In genomic region chr14:79290683-79291425, GRCm38 (mm10) we compare ENCODE assay signal across 9 mouse cellular contexts. TPM values are rescaled to one million over a fixed set of nuclear protein-coding genes. Genes with fewer than 3 reads are reported as not detected.
DNase-seq lines count a peak whose midpoint lies in the region; ATAC-seq and TF ChIP-seq lines count a peak whose summit lies in the region.
"Had no signal": no experiment of that assay in that cellular context is flagged by ENCODE, and none has a peak within 500 bp of the region (broad histone marks: within the 10 kb centered on the region; RNA-seq: fewer than 3 reads in every experiment).

No protein-coding gene starts in this region.

- DNase-seq in heart, postnatal 0 days (ENCODE audit: low spot score) = no peak
- no peak for DNase-seq in heart, postnatal 36 days
- peak; percentile 83 for DNase-seq in brain, embryonic 14.5 days (ENCODE audit: low read depth)
- DNase-seq in hindbrain, embryonic 10.5 days (ENCODE audit: low spot score) = no peak
- peak; percentile 67 for DNase-seq in midbrain, embryonic 14.5 days
- no peak for DNase-seq in yolk sac, embryonic 10.5 days (ENCODE audit: low spot score)
- no peak for DNase-seq in frontal cortex, postnatal 14 days (ENCODE audit: low spot score in 2 of 2)
- DNase-seq in thymus, postnatal 14 days = no peak

- H3K4me2 ChIP-seq in heart, postnatal 0 days (ENCODE audit: low read depth, low read length) = peak overlapping the region; percentile 34; the same call in 1 of the 2 replicates
- peak overlapping the region; percentile 20 for H3K4me2 ChIP-seq in midbrain, embryonic 14.5 days (ENCODE audit: low read length)

- H3K36me3 ChIP-seq in heart, postnatal 0 days (replicated peaks; ENCODE audit: control insufficient read depth, insufficient read depth, low read length) = no peaks in the 10 kb centered on the region
- H3K36me3 ChIP-seq in hindbrain, embryonic 10.5 days = no peaks in the 10 kb centered on the region
- H3K36me3 ChIP-seq in midbrain, embryonic 14.5 days (ENCODE audit: control insufficient read depth, insufficient read depth, low read length) = no peaks in the 10 kb centered on the region

- TF ChIP-seq EP300 in heart, postnatal 0 days (IDR thresholded peaks at IDR 0.05; ENCODE audit: low read depth) = no peak

- H3K27ac ChIP-seq in heart, postnatal 0 days (ENCODE audit: low read depth) = no peak overlapping the region
- H3K27ac ChIP-seq in hindbrain, embryonic 10.5 days = peak overlapping the region; percentile 36
- 0 out of 2 replicates have a peak overlapping the region, but pooled peaks have one; percentile 14 for H3K27ac ChIP-seq in midbrain, embryonic 14.5 days (replicated peaks; ENCODE audit: low read depth, low read length)

- no peak overlapping the region for H3K9ac ChIP-seq in heart, postnatal 0 days (replicated peaks; ENCODE audit: low read depth, low read length)
- no peak overlapping the region for H3K9ac ChIP-seq in midbrain, embryonic 14.5 days (replicated peaks; ENCODE audit: low read length)

- no peak for ATAC-seq in heart, postnatal 0 days (ENCODE audit: insufficient read depth, low read depth)
- ATAC-seq in midbrain, embryonic 14.5 days (ENCODE audit: low FRiP score, low TSS enrichment) = no peak

- 56% methylated on average over 15 of the region's 15 CpGs for WGBS in heart, postnatal 0 days
- 28% methylated on average over 15 of the region's 15 CpGs for WGBS in hindbrain, embryonic 10.5 days
- WGBS in midbrain, embryonic 14.5 days = 7% methylated on average over 15 of the region's 15 CpGs

- no peaks in the 10 kb centered on the region for H3K9me3 ChIP-seq in heart, postnatal 0 days (replicated peaks; ENCODE audit: control insufficient read depth, low read length)
- no peaks in the 10 kb centered on the region for H3K9me3 ChIP-seq in hindbrain, embryonic 10.5 days
- H3K9me3 ChIP-seq in midbrain, embryonic 14.5 days (ENCODE audit: control insufficient read depth, low read length) = no peaks in the 10 kb centered on the region

- intact Hi-C loops in heart, postnatal 36 days (cut with DNase I) = no loop called here

- peaks cover 6% of the 10 kb centered on the region; the same call in 1 of the 2 replicates for H3K4me1 ChIP-seq in heart, postnatal 0 days (ENCODE audit: control insufficient read depth, insufficient read depth)
- H3K4me1 ChIP-seq in hindbrain, embryonic 10.5 days (replicated peaks) = peaks cover 47% of the 10 kb centered on the region
- peaks cover 9% of the 10 kb centered on the region; the same call in 1 of the 2 replicates for H3K4me1 ChIP-seq in midbrain, embryonic 14.5 days (ENCODE audit: control insufficient read depth, insufficient read depth, low read length)

- no peak for TF ChIP-seq CTCF in heart, postnatal 0 days (IDR thresholded peaks at IDR 0.05; ENCODE audit: low read depth)
- no peak for TF ChIP-seq CTCF in brain, embryonic 14.5 days (IDR thresholded peaks at IDR 0.05; ENCODE audit: borderline replicate concordance, extremely low read depth, insufficient read depth, insufficient read length)

- no peak for TF ChIP-seq POLR2A in brain, embryonic 14.5 days (IDR thresholded peaks at IDR 0.05; ENCODE audit: borderline replicate concordance, extremely low read depth, insufficient read depth, insufficient read length, poor library complexity, severe bottlenecking)

- H3K4me3 ChIP-seq in heart, postnatal 0 days (ENCODE audit: low read depth, low read length) = no peak overlapping the region
- no peak overlapping the region for H3K4me3 ChIP-seq in hindbrain, embryonic 10.5 days
- H3K4me3 ChIP-seq in midbrain, embryonic 14.5 days (replicated peaks; ENCODE audit: low read depth, low read length) = no peak overlapping the region

- no peaks in the 10 kb centered on the region for H3K27me3 ChIP-seq in heart, postnatal 0 days (ENCODE audit: control insufficient read depth, insufficient read depth, low read length)
- H3K27me3 ChIP-seq in hindbrain, embryonic 10.5 days (ENCODE audit: insufficient read depth, poor library complexity, severe bottlenecking) = peaks cover 17% of the 10 kb centered on the region
- no peaks in the 10 kb centered on the region for H3K27me3 ChIP-seq in midbrain, embryonic 14.5 days (ENCODE audit: control insufficient read depth, insufficient read depth, low read length)

RNA-seq across cellular contexts. Expression of gene Rgcc, which starts 10.6 kb away (rescaled TPM):
- total RNA-seq in heart, postnatal 0 days (2014; rRNA removed; ENCODE audit: low replicate concordance) = 21.4 and 43.4 TPM in 2 replicates
- 43.6 and 51.8 TPM in 2 replicates for polyA plus RNA-seq in heart, postnatal 0 days (2015; fragmentation: Nextera tagmentation; extraction: Ambion mirVana)
- total RNA-seq in heart, postnatal 36 days (2021) = 10 to 100 TPM; 54.7 to 54.8 TPM
- polyA plus RNA-seq in brain, embryonic 14.5 days (2012; rRNA removed) = 29.0 and 71.3 TPM in 2 replicates
- 26.2 and 52.1 TPM in 2 replicates for polyA plus RNA-seq in hindbrain, embryonic 10.5 days (2016; fragmentation: Nextera tagmentation; extraction: Ambion mirVana)
- polyA plus RNA-seq in midbrain, embryonic 14.5 days (2014; fragmentation: Nextera tagmentation; extraction: Ambion mirVana) = 19.9 and 25.0 TPM in 2 replicates

RNA-seq across cellular contexts. Expression of gene Zfp957, which starts 43.7 kb away (rescaled TPM):
- total RNA-seq in heart, postnatal 0 days (2014; rRNA removed; ENCODE audit: low replicate concordance) = not detected in 2 replicates
- not detected in 2 replicates for polyA plus RNA-seq in heart, postnatal 0 days (2015; fragmentation: Nextera tagmentation; extraction: Ambion mirVana)
- total RNA-seq in heart, postnatal 36 days (2021) = not detected
- polyA plus RNA-seq in brain, embryonic 14.5 days (2012; rRNA removed) = not detected in 2 replicates
- not detected in 2 replicates for polyA plus RNA-seq in hindbrain, embryonic 10.5 days (2016; fragmentation: Nextera tagmentation; extraction: Ambion mirVana)
- polyA plus RNA-seq in midbrain, embryonic 14.5 days (2014; fragmentation: Nextera tagmentation; extraction: Ambion mirVana) = not detected in 2 replicates
- polyA plus RNA-seq: large intestine, adult 2 months had no signal

Comparison
In these comparisons a context has a peak if more than half of its experiments do, and no peak if none do; other contexts are left out.
1. DNase-seq: peak in brain, embryonic 14.5 days (single experiment) and midbrain, embryonic 14.5 days (single experiment); none in heart, postnatal 0 days (single experiment), heart, postnatal 36 days (0 of 2), hindbrain, embryonic 10.5 days (single experiment), yolk sac, embryonic 10.5 days (single experiment), frontal cortex, postnatal 14 days (0 of 2) and thymus, postnatal 14 days (single experiment).